Mouse (Mus musculus) v-Abl transformed pro-B cells (cell line): ENCODE data around the gene Mrpl27.
"Not testable (repeated sequence)": the region's sequence is repeated elsewhere in the genome, so short reads cannot be mapped to it uniquely, and the experiment has no call there.

Experiments used
- in situ Hi-C, 2 experiments: fragments of 400-800 bp; cut with MboI; formaldehyde crosslinking; loops; one replicate each; pipeline ENCODE4 v1.15.1; 2025; ENCODE audit not compliant: unreplicated experiment in 2 of 2

Mrpl27 gene

GRCm38 (mm10) chr11:94653663-94654436, at the start of gene Mrpl27, which contains the start of gene Eme1:
Gene Mrpl27 (plus strand): TSS chr11:94653767.
Gene Eme1 (minus strand): TSS chr11:94653964.
- in situ Hi-C loops, result no loop called here

GRCm38 (mm10) chr11:94610744-94611740, 42.5 kb upstream of the Mrpl27 start:
- in situ Hi-C loops, result no loop called here

- in situ Hi-C loops, result loop anchor here in 1 of 2 experiments (5.0 kb wide), 1 partner anchor 62 kb away; no protein-coding TSS in a partner anchor
Measured at GRCm38 (mm10) chr11:94614603-94615002, 39.0 kb upstream of the Mrpl27 start.

DNA sequence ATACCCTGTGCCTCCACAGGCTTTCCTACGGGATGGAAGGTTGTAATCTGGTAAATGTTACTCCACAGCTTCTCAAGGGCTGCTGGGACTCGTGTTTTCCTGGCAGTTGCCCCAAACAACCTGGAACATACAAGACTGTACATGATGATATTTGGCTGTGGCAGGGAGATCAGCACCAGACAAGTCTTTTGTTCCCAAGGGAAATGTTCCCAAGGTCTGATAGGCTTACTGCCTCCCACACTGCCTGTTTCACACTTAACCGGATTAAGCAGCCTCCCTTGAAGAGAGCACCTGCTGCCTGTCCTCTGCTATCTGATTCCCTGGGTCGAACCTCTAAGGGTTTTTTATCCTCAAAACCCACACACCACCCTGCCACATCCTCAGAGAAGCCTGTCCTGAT, 38.1 kb upstream of the Mrpl27 start:
- in situ Hi-C loops, result loop anchor here in 1 of 2 experiments (5.0 kb wide), 1 partner anchor 63 kb away; no protein-coding TSS in a partner anchor

DNA sequence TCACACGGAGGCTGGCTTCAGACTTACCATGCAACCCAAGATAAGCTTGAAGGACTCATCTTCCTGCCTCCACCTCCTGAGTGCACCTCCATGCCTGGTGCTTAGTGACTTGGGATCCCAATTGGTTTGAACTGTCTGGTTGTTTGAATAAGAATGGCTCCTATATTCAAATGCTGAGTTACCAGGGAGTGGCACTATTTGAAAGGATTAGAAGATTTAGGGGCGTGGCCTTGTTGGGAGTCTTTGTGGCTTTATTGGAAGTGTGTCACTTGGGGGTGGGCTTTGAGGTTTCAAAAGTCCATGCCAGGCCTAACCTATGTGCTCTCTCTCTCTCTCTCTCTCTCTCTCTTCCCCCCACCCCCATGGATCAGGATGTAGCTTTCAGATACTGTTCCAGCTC, 35.9 kb upstream of the Mrpl27 start:
- in situ Hi-C loops, result loop anchor here in 1 of 2 experiments (5.0 kb wide), 1 partner anchor 65 kb away; no protein-coding TSS in a partner anchor

DNA sequence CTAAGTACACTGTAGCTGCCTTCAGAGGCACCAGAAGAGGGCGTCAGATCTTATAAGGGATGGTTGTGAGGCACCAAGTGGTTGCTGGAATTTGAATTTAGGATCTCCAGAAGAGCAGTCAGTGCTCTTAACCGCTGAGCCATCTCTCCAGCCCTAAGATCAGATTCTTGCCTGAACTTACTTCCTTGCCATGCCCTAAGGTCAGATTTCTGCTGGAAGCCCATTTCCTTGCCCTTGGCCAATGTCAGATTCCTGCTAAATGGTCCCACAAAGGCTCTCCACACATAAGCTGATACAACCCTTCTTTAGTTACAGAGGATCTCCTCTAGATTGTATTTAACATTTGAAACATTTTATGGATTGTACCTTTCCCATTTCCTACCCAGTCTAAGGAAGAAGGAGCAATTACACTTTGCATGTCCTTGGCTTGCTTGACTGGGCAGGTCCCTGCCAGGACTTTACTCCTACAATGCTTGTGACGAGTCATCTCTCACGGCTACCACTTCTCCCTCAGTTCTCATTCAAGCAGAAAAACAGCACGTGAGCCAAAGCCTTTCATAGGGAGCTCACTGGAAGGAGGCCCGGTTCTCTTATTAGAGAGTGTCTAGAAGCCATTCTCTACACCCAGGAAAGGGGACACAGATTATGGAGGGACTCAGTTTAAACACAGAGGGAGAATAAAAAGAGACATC, 32.7 kb upstream of the Mrpl27 start:
- in situ Hi-C loops, result loop anchor here in 1 of 2 experiments (5.0 kb wide), 1 partner anchor 34 kb away; no protein-coding TSS in a partner anchor

DNA sequence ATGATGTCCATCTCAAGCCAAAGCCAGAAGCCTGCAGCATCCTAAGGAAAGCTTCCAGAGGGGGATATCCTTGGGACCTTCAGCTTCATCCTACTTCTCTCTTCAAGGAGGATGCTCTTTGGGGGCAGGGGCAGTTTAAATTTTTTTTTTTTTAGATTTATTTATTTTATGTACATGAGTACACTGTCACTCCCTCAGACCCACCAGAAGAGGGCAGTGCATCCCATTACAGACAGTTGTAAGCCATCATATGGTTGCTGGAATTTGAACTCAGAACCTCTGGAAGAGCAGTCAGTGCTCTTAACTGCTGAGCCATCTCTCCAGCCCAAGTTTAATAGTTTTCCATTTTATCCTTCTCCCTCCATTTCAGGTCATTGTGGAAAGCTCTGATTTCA, 32.1 kb upstream of the Mrpl27 start:
- in situ Hi-C loops, result loop anchor here in 1 of 2 experiments (5.0 kb wide), 1 partner anchor 34 kb away; no protein-coding TSS in a partner anchor

- in situ Hi-C loops, result loop anchor here in 1 of 2 experiments (5.0 kb wide), 1 partner anchor 35 kb away; no protein-coding TSS in a partner anchor
Measured at GRCm38 (mm10) chr11:94622162-94622561, 31.4 kb upstream of the Mrpl27 start.

DNA sequence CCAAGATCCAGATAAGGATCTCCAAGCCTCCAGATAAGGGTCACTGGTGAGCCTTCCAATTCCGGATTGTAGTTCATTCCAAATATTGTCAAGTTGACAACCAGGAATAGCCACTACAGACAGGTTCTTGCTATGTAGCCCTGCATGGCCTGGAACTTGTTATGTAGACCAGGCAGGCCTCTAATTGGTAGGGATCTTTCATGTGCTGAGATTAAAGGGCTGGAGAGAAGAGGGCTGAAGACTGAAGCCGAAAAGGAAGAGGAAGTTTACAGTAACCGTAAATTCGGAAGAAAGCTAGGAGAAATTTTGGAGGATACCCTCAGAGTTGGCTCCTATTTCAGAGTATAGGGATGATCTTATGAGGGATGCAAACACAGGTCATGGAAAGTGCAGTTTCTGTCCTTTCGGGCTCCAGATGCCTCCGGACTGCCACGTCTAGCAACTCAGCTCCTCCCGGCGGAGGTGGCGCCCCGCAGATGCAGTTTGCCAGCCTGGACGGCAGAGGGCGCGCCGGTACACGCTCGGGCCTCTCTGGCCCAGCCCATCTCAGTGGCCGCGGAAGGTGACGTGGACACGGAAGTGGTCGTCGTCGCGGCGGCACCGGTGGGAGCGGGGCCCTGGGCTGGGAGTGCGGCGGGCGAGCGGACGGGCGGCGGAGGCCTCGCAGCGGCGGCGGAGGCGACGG, 24.2 kb upstream of the Mrpl27 start, which contains the start of gene Lrrc59:
Gene Lrrc59, plus strand, starts transcription at position 569 of the 685 bp plus-strand sequence.
- in situ Hi-C loops, result no loop called here

- in situ Hi-C loops, result no loop called here
Measured at GRCm38 (mm10) chr11:94629884-94630198, 23.7 kb upstream of the Mrpl27 start.

- in situ Hi-C loops, result no loop called here
Measured at GRCm38 (mm10) chr11:94630199-94631011, 23.2 kb upstream of the Mrpl27 start.

GRCm38 (mm10) chr11:94631969-94632368, 21.6 kb upstream of the Mrpl27 start:
- in situ Hi-C loops, result no loop called here

GRCm38 (mm10) chr11:94632988-94633387, 20.6 kb upstream of the Mrpl27 start:
- in situ Hi-C loops, result no loop called here

DNA sequence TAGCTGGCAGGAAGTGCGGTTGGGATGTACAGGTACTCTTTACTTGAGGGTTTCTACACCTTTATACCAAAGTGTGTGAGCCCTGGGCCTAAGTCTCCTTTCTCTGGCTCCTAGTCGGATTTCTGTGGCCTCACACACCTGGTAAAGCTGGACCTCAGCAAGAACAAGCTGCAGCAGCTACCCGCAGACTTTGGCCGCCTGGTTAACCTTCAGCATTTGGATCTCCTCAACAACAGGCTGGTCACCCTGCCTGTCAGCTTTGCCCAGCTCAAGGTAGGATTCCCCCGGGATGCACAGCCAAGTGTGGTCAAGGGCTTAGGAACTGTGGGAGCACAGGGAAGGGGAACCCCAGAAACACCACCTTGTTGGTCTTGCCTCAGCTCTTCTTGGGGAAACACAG, 19.1 kb upstream of the Mrpl27 start:
- in situ Hi-C loops, result no loop called here

GRCm38 (mm10) chr11:94644461-94645219, 8.9 kb upstream of the Mrpl27 start:
- in situ Hi-C loops, result no loop called here

- in situ Hi-C loops, result no loop called here
Measured at GRCm38 (mm10) chr11:94646457-94646856, 7.1 kb upstream of the Mrpl27 start.

DNA sequence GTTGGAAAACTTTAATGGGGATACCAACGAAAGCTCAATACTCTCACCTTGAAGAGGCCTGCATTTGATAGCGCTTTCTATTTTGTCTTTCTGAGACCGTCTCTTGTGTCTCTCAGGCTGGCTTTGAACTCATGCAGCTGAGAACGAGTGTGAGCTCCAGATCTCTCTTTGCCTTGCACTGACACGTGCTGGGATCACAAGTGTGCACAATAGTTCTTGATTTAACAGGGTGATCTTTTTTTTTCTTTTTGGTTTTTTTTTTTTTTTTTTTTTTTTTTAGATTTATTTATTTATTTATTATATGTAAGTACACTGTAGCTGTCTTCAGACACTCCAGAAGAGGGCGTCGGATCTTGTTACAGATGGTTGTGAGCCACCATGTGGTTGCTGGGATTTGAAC, 2.3 kb upstream of the Mrpl27 start:
- in situ Hi-C loops, result not testable (repeated sequence)

DNA sequence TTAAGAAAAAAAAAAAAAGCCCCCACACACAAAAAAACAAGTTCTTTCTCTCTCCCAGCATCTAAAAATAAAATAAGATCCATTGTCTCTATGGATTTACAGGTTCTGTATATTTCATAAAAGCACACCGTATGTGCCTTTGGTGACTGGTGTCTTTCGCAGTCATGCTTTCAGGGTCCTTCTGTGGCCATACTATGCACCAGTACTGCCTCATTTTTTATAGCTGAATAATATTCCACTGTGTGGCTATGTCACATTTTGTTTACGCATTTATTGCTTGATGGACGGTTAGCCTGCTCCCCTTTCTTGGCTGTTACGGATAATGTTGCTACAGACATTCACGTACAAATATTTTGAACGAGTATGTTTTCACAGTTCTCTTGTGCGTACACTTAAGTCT, 594 bp upstream of the Mrpl27 start:
- in situ Hi-C loops, result no loop called here
